Mouse (Mus musculus) midbrain, embryonic 14.5 days (tissue): ENCODE results near the gene Tsn. TPM values are rescaled to one million over a fixed set of nuclear protein-coding genes. Genes with fewer than 3 reads are reported as not detected.

Source experiments
- ATAC-seq: fragments of 200-750 bp; cut with Nextera tagmentation; 2 replicates; pipeline ENCODE4 v1.8.0; 2017; ENCODE audit warnings: moderate number of reproducible peaks, moderate library complexity; ENCODE audit not compliant: low FRiP score, low TSS enrichment
- DNase-seq: peaks from one replicate; pipeline ENCODE4 v3.0.0-alpha.2; 2015
- H3K27ac ChIP-seq: fragments of 300-500 bp; sonication (generic); replicated peaks from 2 replicates; pipeline ENCODE4 v1.5.1; 2014; ENCODE audit warnings: mild to moderate bottlenecking, low read depth, low read length, moderate library complexity
- H3K27me3 ChIP-seq: fragments of 300-500 bp; sonication (generic); 2 replicates; pipeline ENCODE4 v1.6.1; 2014; ENCODE audit warnings: low read length, control low read depth, mixed read lengths; ENCODE audit not compliant: control insufficient read depth, insufficient read depth
- H3K36me3 ChIP-seq: fragments of 300-500 bp; sonication (generic); 2 replicates; pipeline ENCODE4 v1.6.1; 2014; ENCODE audit warnings: low read length, control low read depth; ENCODE audit not compliant: control insufficient read depth, insufficient read depth
- H3K4me1 ChIP-seq: fragments of 300-500 bp; sonication (generic); 2 replicates; pipeline ENCODE4 v1.6.1; 2014; ENCODE audit warnings: mild to moderate bottlenecking, antibody characterized with exemption, low read length, control low read depth; ENCODE audit not compliant: control insufficient read depth, insufficient read depth
- H3K4me2 ChIP-seq: fragments of 300-500 bp; sonication (generic); 2 replicates; pipeline ENCODE4 v1.6.1; 2014; ENCODE audit warnings: mild to moderate bottlenecking, low read length, moderate library complexity
- H3K4me3 ChIP-seq: fragments of 300-500 bp; sonication (generic); replicated peaks from 2 replicates; pipeline ENCODE4 v1.5.1; 2014; ENCODE audit warnings: low read depth, low read length
- H3K9ac ChIP-seq: fragments of 300-500 bp; sonication (generic); replicated peaks from 2 replicates; pipeline ENCODE4 v1.6.1; 2014; ENCODE audit warnings: mild to moderate bottlenecking, low read length, moderate library complexity
- H3K9me3 ChIP-seq: fragments of 300-500 bp; sonication (generic); 2 replicates; pipeline ENCODE4 v1.6.1; 2016; ENCODE audit warnings: low read length, control low read depth, mixed read lengths; ENCODE audit not compliant: control insufficient read depth
- WGBS: fragments of 180-500 bp; shearing (Covaris S2); extraction: QIAGEN DNeasy Blood & Tissue Kit; methylation state at CpG from one replicate; pipeline ENCODE4 v1.1.7; 2014; 5-methylcytosine and 5-hydroxymethylcytosine counted together
- polyA plus RNA-seq: library from polyadenylated mRNA; unstranded; fragments of >200 nt; fragmentation: Nextera tagmentation; extraction: Ambion mirVana; gene quantifications from 2 replicates; pipeline ENCODE4 v1.2.1, GENCODE M21; 2014

Tsn gene
- polyA plus RNA-seq, 1 experiment from 2014 or later = 499 TPM

DNA sequence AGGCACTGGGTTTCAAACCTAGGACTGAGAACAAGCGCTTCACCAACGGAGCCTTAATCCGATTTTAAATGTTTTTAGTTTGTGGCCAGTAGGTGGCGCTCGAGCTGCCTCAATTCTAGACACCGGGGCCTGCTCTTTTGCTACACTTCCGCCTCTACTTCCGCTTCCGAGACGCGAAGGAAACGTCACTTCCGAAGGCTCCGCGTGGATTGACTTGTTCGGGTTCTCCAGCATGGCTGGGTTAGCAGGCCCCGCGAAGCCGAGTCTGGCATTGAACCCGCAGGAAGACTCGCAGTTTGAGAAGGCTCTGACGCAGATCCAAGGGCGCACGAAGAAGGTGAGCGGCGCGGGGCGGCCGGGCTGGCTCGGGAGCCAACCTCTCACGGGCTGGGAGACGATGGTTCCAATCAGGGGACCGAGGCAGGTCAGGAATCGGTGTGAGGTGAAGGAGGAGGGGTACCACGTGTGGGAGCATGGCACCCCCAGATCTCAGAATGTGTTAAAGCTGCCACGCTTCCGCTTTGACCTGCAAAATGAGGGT lies 10.2 kb upstream of the Tsn start, which contains the start of gene Nifk:
Gene Nifk (plus strand): TSS at position 179 of the 541 bp plus-strand sequence.
- Histone ChIP-seq H3K9ac (peak within 1 kb of the TSS; percentile 69), H3K36me3 (peaks cover 22% of the 10 kb centered on the region), H3K4me3 (peak within 1 kb of the TSS; percentile 95), H3K4me2 (peak within 1 kb of the TSS; percentile 92), H3K27ac (0 out of 2 replicates have a peak within 1 kb of the TSS, but pooled peaks have one; percentile 20), H3K27me3 (no peaks in the 10 kb centered on the region), H3K9me3 (no peaks in the 10 kb centered on the region), H3K4me1 (peaks cover 5% of the 10 kb centered on the region; the same call in 1 of the 2 replicates)
- DNase-seq = peak; percentile 99
- WGBS = under 1% methylated on average over 37 of the region's 37 CpGs
- peak; percentile 92 for ATAC-seq

DNA sequence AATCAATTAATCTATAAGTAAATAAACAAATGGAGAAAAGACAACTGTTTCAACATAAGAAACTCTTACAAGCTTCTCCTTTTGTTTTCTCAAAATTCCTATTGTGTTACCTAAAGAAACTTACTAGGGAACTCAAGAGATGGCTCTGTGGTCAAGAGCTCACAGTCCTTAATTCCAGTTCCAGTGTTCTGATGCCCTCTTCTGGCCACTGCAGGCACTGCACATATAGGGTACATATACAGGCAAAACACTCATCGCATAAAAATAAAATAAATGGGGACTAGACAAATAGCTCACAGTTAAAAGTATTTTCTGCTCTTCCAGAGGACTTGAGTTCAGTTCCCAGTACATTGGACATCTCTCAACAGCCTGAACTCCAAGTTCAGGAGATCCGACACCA lies 9.2 kb upstream of the Tsn start:
- peaks cover 21% of the 10 kb centered on the region for H3K36me3 ChIP-seq
- no peak for ATAC-seq
- H3K27me3 ChIP-seq = no peaks in the 10 kb centered on the region
- H3K27ac ChIP-seq = no peak overlapping the region
- no peak overlapping the region for H3K4me2 ChIP-seq
- no peak overlapping the region for H3K4me3 ChIP-seq
- DNase-seq = peak; percentile 31
- 66% methylated on average over 2 of the region's 2 CpGs for WGBS
- H3K9ac ChIP-seq = no peak overlapping the region
- H3K9me3 ChIP-seq = no peaks in the 10 kb centered on the region
- peaks cover 5% of the 10 kb centered on the region; the same call in 1 of the 2 replicates for H3K4me1 ChIP-seq

DNA sequence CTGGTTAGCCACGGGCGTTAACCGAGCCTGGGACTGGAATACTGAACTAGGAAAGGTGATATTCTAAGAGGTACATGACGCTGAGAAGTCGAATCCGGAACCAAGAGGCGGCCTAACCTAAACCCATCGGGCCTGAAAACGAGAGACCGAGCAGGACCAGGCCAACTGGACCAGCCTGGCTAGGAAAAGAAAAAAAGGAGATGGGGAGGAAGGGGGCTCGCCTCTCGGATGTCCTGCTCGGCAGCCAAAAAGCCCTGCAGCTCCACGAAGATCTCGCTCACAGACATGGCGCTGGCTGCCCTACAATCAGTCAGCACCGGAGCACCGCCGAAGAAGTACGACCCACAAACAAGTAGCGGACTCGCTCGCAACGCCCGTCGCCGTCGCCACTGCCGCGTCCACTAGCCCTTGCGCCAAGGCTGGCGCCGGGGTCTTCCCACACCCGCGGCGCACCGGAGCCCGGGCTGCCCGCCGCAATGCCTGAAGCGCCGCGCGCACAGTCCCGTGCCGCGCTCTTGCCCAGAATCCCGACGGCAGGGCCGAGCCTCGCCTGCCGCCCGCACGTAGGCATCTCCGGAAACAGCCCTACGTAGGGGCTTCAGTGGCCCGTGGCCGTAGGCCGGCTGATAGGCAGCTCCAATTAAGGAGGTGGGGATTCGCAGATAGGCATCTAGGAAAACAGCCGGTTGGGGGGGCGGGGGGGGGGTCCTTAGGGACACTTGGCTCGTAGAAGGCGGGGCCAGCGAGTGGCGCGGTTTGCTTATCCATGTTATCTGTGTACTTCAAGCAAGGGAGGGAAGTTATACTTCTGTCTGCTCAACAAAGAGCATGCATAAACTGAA lies 538 bp downstream of the Tsn start:
- H3K36me3 ChIP-seq = peaks cover 11% of the 10 kb centered on the region
- peak overlapping the region; percentile 83 for H3K4me3 ChIP-seq
- ATAC-seq (peak; percentile 99), DNase-seq (peak; percentile 96)
- WGBS = under 1% methylated on average over 66 of the region's 67 CpGs
- no peaks in the 10 kb centered on the region for H3K27me3 ChIP-seq
- no peaks in the 10 kb centered on the region for H3K9me3 ChIP-seq
- peak overlapping the region; percentile 79 for H3K9ac ChIP-seq
- H3K4me1 ChIP-seq = 0 out of 2 replicates have a peak, but pooled peaks cover 7% of the 10 kb centered on the region
- H3K27ac ChIP-seq = peak overlapping the region; percentile 91
- peak overlapping the region; percentile 81 for H3K4me2 ChIP-seq

DNA sequence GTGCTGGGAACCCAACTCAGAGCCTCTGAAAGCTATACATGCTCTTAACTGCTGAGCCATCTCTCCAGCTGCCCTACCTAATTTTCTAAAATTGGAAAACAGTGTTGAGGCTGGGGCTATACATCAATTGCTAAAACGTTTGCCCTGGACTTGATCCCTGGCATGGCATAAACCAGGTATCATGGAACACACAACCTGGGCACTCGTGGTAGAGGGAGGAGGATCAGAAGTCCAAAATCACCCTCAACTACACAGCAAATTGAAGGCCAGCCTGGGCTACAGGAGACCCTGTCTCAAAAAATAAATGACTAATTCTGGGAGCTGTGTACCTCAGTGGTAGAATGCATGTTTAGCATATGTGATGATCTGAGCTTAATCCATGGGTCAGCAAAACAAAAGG lies 13.8 kb downstream of the Tsn start:
- WGBS = 97% methylated on average over 2 of the region's 2 CpGs
- ATAC-seq (no peak), DNase-seq (no peak)
- Histone ChIP-seq H3K4me1 (no peaks in the 10 kb centered on the region), H3K36me3 (peaks cover 84% of the 10 kb centered on the region), H3K9ac (no peak overlapping the region), H3K27ac (no peak overlapping the region), H3K9me3 (no peaks in the 10 kb centered on the region), H3K4me3 (no peak overlapping the region), H3K4me2 (no peak overlapping the region), H3K27me3 (no peaks in the 10 kb centered on the region)

DNA sequence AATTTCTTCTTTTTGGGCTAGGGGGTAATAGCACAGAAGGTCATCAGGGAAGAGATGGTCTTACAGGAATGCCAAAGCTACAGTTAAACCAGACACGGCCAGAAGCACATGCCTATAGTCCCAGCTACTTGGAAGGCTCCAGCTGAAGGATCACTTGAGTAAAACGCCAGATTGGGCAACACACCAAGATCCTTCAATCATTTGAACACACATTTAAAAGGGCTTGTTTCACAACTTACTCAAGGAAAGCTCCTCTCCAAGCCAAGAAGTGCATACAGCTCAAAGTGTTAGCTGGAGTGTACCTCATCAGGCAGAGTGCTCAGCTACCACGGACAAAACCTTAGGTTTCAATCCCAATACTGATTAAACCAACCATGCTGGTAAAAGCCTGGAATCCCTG lies 14.9 kb downstream of the Tsn start:
- 93% methylated on average over 3 of the region's 3 CpGs for WGBS
- H3K27ac ChIP-seq = no peak overlapping the region
- ATAC-seq = no peak
- H3K4me3 ChIP-seq = no peak overlapping the region
- no peak overlapping the region for H3K4me2 ChIP-seq
- H3K9me3 ChIP-seq = no peaks in the 10 kb centered on the region
- no peak for DNase-seq
- H3K27me3 ChIP-seq = no peaks in the 10 kb centered on the region
- peaks cover 74% of the 10 kb centered on the region for H3K36me3 ChIP-seq
- no peak overlapping the region for H3K9ac ChIP-seq
- no peaks in the 10 kb centered on the region for H3K4me1 ChIP-seq

DNA sequence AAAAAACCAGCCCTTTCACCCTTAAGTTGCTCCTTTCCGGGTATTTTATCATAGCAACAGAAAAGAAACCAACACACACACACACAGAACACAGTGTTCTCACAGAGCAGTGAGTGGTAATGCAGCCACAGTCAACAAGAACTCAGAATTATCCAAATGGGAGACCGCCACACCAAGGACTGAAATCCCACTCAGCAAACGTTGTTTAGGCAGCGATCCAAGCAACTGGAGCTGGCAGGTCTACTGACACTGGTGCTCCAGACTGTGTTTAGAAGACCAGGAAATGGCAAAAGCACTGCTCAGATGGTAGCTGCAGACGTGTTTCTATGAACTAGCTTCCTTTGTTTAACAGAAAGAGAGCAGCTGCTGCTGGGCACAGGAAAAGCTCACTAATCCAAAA lies 16.7 kb downstream of the Tsn start:
- 73% methylated on average over 5 of the region's 5 CpGs for WGBS
- H3K4me3 ChIP-seq = no peak overlapping the region
- no peak overlapping the region for H3K9ac ChIP-seq
- no peak overlapping the region for H3K27ac ChIP-seq
- ATAC-seq (no peak), DNase-seq (peak; percentile 15)
- H3K9me3 ChIP-seq = no peaks in the 10 kb centered on the region
- H3K27me3 ChIP-seq = no peaks in the 10 kb centered on the region
- no peak overlapping the region for H3K4me2 ChIP-seq
- no peaks in the 10 kb centered on the region for H3K4me1 ChIP-seq
- H3K36me3 ChIP-seq = peaks cover 55% of the 10 kb centered on the region

DNA sequence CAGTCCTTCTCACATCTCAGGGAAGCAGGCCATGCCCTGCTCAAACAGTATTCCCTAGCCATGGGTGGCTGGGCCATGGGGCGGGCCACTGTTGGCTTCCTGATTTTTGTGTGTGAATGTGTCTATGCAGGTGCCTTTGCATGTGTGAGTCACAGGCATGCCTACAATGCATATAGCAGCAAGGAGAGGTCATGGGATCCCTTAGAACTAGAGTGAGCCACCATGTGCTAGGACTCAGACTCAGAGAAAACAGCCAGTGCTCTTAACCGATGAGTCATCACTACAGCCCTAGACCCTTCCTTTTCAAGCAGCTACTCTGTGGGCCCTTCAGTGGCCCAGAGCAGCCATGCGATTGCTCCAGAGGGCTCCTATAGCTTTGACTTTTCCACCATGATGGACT lies 17.3 kb downstream of the Tsn start:
- Histone ChIP-seq H3K4me2 (no peak overlapping the region), H3K9me3 (no peaks in the 10 kb centered on the region), H3K9ac (no peak overlapping the region), H3K27ac (no peak overlapping the region), H3K36me3 (peaks cover 49% of the 10 kb centered on the region), H3K27me3 (no peaks in the 10 kb centered on the region), H3K4me1 (no peaks in the 10 kb centered on the region), H3K4me3 (no peak overlapping the region)
- ATAC-seq = no peak
- DNase-seq = no peak
- 96% methylated on average over 3 of the region's 3 CpGs for WGBS

DNA sequence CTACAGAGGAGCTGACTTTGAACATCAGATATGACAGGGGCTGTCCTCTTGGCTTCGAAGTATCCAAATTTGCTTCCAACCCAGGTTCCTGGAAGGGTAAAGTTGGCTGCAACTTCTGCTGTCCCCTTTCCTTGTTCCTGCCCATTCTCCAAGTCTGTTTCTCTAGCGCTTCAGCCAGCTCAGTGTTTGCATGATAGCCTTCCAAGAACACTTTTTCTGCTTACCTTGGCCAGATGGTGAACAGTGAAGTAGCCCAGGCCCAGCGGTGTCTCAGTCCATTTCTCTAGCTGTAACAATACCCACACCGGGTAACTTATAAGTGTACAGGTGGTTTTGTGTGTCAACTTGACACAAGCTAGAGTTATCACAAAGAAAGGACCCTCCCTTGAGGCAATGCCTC lies 19.2 kb downstream of the Tsn start:
- H3K4me1 ChIP-seq = no peaks in the 10 kb centered on the region
- no peak overlapping the region for H3K27ac ChIP-seq
- no peak overlapping the region for H3K4me2 ChIP-seq
- ATAC-seq (no peak), DNase-seq (no peak)
- H3K27me3 ChIP-seq = no peaks in the 10 kb centered on the region
- H3K9me3 ChIP-seq = no peaks in the 10 kb centered on the region
- H3K36me3 ChIP-seq = peaks cover 30% of the 10 kb centered on the region
- 90% methylated on average over 4 of the region's 4 CpGs for WGBS
- H3K4me3 ChIP-seq = no peak overlapping the region
- H3K9ac ChIP-seq = no peak overlapping the region

DNA sequence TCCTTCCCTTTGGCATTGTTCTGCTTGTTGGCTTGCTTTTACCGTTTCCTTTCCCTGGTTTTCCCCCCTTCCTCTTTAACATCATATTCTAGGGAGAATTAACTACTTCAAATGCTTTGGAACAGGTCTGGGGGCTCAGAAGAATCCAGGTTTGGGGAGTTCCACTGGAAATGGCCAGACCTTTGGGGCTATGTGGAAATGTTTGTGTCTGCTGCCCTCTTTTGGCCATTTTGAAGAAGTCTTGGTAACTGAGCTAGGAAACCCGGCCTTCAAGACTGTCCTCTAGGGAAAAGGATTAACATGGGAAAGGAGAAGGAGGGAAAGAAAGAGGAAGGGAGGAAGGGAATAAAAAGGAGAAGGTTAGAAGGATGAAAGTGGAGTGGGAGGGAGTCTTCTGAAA lies 36.4 kb downstream of the Tsn start:
- Histone ChIP-seq H3K4me3 (no peak overlapping the region), H3K4me2 (no peak overlapping the region), H3K27me3 (no peaks in the 10 kb centered on the region), H3K9ac (no peak overlapping the region), H3K9me3 (no peaks in the 10 kb centered on the region), H3K27ac (no peak overlapping the region), H3K36me3 (no peaks in the 10 kb centered on the region), H3K4me1 (no peaks in the 10 kb centered on the region)
- WGBS = 8% methylated on average over 2 of the region's 2 CpGs
- ATAC-seq = peak; percentile 63
- peak; percentile 73 for DNase-seq
